Mouse (Mus musculus) neural tube, embryonic 11.5 days (tissue): ENCODE results near the gene Slc13a4. TPM values are rescaled to one million over a fixed set of nuclear protein-coding genes. Genes with fewer than 3 reads are reported as not detected.

Experiments used
- ATAC-seq: fragments of 200-750 bp; cut with Nextera tagmentation; 2 replicates; pipeline ENCODE4 v1.8.0; 2017; ENCODE audit warnings: moderate number of reproducible peaks, mild to moderate bottlenecking, moderate TSS enrichment, moderate library complexity; ENCODE audit not compliant: insufficient read depth, low FRiP score, low TSS enrichment
- DNase-seq: peaks from one replicate; pipeline ENCODE4 v3.0.0-alpha.2; 2015; ENCODE audit warnings: low spot score
- H3K27ac ChIP-seq: fragments of 300-500 bp; sonication (generic); 2 replicates; pipeline ENCODE4 v1.5.1; 2014; ENCODE audit warnings: low read depth, mild to moderate bottlenecking, low read length
- H3K27me3 ChIP-seq: fragments of 300-500 bp; sonication (generic); 2 replicates; pipeline ENCODE4 v1.6.1; 2014; ENCODE audit warnings: mild to moderate bottlenecking, low read length, mixed read lengths; ENCODE audit not compliant: control insufficient read depth, insufficient read depth
- H3K36me3 ChIP-seq: fragments of 300-500 bp; sonication (generic); 2 replicates; pipeline ENCODE4 v1.6.1; 2014; ENCODE audit warnings: mild to moderate bottlenecking, low read length, moderate library complexity, mixed read lengths; ENCODE audit not compliant: control insufficient read depth, insufficient read depth
- H3K4me1 ChIP-seq: fragments of 300-500 bp; sonication (generic); 2 replicates; pipeline ENCODE4 v1.6.1; 2014; ENCODE audit warnings: low read length, mixed read lengths; ENCODE audit not compliant: control insufficient read depth, insufficient read depth
- H3K4me2 ChIP-seq: fragments of 300-500 bp; sonication (generic); 2 replicates; pipeline ENCODE4 v1.6.1; 2014; ENCODE audit warnings: low read depth, mild to moderate bottlenecking, moderate library complexity
- H3K4me3 ChIP-seq: fragments of 300-500 bp; sonication (generic); 2 replicates; pipeline ENCODE4 v1.5.1; 2014; ENCODE audit warnings: low read depth, low read length
- H3K9ac ChIP-seq: fragments of 300-500 bp; sonication (generic); 2 replicates; pipeline ENCODE4 v1.6.1; 2014; ENCODE audit warnings: mild to moderate bottlenecking, low read length
- H3K9me3 ChIP-seq: fragments of 300-500 bp; sonication (generic); 2 replicates; pipeline ENCODE4 v1.6.1; 2016; ENCODE audit warnings: low read length; ENCODE audit not compliant: control insufficient read depth
- WGBS: fragments of 180-500 bp; shearing (Covaris S2); extraction: QIAGEN DNeasy Blood & Tissue Kit; methylation state at CpG from one replicate; pipeline ENCODE4 v1.1.7; 2014; 5-methylcytosine and 5-hydroxymethylcytosine counted together
- polyA plus RNA-seq: library from polyadenylated mRNA; unstranded; fragments of >200 nt; fragmentation: Nextera tagmentation; extraction: Ambion mirVana; gene quantifications from 2 replicates; pipeline ENCODE4 v1.2.1, GENCODE M21; 2014

Gene Slc13a4
- polyA plus RNA-seq, 1 experiment from 2014 or later = 0.15 TPM

DNA sequence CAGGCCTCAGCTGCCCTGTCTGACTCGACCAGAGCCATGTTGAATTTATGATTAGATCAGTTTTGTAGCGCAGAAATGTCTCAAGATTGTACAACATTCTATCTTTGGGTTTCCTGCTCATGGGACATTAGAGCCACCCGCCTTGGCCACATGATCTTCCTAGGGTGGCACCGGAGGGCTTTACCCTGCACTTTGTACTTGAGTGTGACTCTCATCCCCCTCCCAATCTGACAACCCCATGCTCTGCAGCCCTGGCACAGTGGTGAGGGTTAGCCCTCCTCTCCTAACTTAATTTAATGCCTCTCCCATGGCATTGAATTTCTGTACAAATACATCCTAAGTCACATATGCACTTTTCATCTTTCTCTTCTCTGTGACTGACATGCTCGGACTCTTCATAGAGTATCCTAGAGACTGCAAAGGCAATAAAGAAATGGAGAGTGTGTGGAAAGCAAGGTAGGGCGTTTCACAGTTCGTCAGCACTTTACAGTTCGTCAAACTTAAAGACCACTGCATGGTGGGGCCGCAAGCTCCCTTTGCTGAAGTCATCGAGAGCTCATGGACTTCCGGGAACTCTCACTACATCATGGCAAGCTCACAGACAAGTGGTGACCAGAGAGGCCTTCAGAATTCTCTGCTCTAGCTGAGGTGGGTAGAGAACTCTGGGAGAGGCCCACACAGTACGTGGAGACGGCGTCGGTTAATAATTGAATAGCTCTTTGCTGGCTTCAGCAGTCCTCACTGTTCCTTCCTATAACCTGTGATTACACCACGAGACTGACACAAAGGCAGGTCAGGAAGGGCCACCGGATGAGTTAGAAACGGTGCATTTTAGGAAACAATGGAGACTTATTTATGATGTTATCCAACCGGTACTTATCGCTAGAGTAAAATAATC lies 35.8 kb downstream of the Slc13a4 start:
- WGBS = 76% methylated on average over 20 of the region's 20 CpGs
- H3K9ac ChIP-seq = no peak overlapping the region
- no peak overlapping the region for H3K4me2 ChIP-seq
- no peak for ATAC-seq
- H3K36me3 ChIP-seq = no peaks in the 10 kb centered on the region
- no peaks in the 10 kb centered on the region for H3K4me1 ChIP-seq
- H3K27me3 ChIP-seq = no peaks in the 10 kb centered on the region
- H3K27ac ChIP-seq = no peak overlapping the region
- H3K9me3 ChIP-seq = no peaks in the 10 kb centered on the region
- no peak for DNase-seq
- no peak overlapping the region for H3K4me3 ChIP-seq

GRCm38 (mm10) chr6:35271094-35271855 lies 36.7 kb downstream of the Slc13a4 start:
- WGBS = 92% methylated on average over 12 of the region's 12 CpGs

DNA sequence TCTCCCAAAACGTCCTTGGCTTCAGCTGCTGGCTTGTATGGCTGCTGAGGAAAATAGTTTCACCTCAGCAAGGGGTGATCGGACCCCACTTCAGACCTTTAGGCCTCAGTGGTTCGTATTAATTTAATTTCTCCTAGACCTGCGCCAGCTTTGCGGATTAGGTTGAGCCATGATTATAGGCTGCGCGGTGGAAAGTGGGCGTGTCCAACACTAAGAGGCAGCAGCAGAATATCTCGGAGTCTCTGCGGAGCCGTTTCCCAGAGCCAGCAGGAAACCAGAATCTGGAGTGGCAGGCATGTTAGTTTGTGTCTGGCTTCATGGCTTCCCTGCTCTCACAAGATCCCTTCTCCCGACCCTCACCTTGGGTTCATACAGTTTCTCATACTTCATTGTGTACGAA lies 38.3 kb downstream of the Slc13a4 start:
- Histone ChIP-seq H3K4me1 (no peaks in the 10 kb centered on the region), H3K9ac (no peak overlapping the region), H3K36me3 (no peaks in the 10 kb centered on the region), H3K27ac (no peak overlapping the region), H3K27me3 (no peaks in the 10 kb centered on the region), H3K9me3 (no peaks in the 10 kb centered on the region), H3K4me2 (no peak overlapping the region), H3K4me3 (no peak overlapping the region)
- no peak for ATAC-seq
- 83% methylated on average over 13 of the region's 13 CpGs for WGBS
- no peak for DNase-seq

More at GRCm38 (mm10) chr6:35271094-35271855, 36.7 kb downstream of the Slc13a4 start:
- Histone ChIP-seq H3K27me3 (no peaks in the 10 kb centered on the region), H3K4me3 (no peak overlapping the region), H3K4me2 (no peak overlapping the region), H3K36me3 (no peaks in the 10 kb centered on the region), H3K9ac (no peak overlapping the region), H3K4me1 (no peaks in the 10 kb centered on the region), H3K27ac (no peak overlapping the region), H3K9me3 (no peaks in the 10 kb centered on the region)
- DNase-seq = no peak
- ATAC-seq = no peak

DNA sequence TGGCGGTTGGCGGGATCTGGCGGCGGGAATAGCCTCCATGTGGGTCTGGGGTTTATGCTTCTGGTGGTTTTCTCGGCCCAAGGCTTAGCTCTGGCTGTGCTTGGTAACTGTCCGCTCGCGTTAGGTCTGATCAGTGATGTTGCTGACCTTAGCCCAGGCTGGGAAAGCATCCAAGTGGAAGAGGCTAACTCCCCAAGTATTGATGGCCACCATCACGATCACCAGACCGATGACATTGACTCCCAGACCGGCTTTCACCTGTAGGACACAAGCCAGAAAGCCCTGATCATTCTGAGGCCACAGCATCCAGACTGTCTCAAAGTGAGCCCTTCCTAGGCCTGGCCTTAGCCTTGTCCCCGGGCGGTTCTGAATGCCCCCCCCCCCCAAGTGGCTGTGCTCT lies 39.2 kb downstream of the Slc13a4 start:
- no peaks in the 10 kb centered on the region for H3K36me3 ChIP-seq
- H3K27me3 ChIP-seq = no peaks in the 10 kb centered on the region
- ATAC-seq = no peak
- WGBS = 95% methylated on average over 13 of the region's 13 CpGs
- no peaks in the 10 kb centered on the region for H3K4me1 ChIP-seq
- H3K27ac ChIP-seq = no peak overlapping the region
- DNase-seq = no peak
- H3K4me3 ChIP-seq = no peak overlapping the region
- no peaks in the 10 kb centered on the region for H3K9me3 ChIP-seq
- no peak overlapping the region for H3K9ac ChIP-seq
- H3K4me2 ChIP-seq = no peak overlapping the region

- Histone ChIP-seq H3K9ac (no peak overlapping the region), H3K27me3 (no peaks in the 10 kb centered on the region), H3K9me3 (no peaks in the 10 kb centered on the region), H3K27ac (no peak overlapping the region), H3K4me3 (no peak overlapping the region), H3K36me3 (0 out of 2 replicates have a peak, but pooled peaks cover 4% of the 10 kb centered on the region), H3K4me1 (no peaks in the 10 kb centered on the region), H3K4me2 (no peak overlapping the region)
- DNase-seq (no peak), ATAC-seq (no peak)
- WGBS = 93% methylated on average over 15 of the region's 15 CpGs
These were observed 42.2 kb downstream of the Slc13a4 start for GRCm38 (mm10) chr6:35265580-35266278.

DNA sequence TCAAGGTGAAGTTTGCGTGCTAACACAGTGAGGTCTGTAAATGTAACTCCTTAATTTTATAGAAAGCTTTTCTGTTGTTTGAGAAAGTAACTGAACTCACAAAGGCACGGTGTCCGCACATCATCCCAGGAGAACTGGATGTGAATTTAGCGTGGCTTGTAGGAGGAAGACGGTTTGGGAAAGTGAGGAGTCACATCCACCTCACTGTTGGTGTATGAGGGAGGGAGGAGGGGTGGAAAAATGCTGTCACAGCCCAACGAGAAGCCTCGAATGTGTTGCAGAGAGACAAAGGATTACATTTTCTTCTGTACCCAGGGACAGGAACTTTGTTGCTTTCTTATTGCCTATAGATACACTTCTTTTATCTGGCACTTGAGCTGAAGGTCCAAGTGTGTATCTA lies 47.4 kb downstream of the Slc13a4 start:
- Histone ChIP-seq H3K4me2 (no peak overlapping the region), H3K4me1 (no peaks in the 10 kb centered on the region), H3K9me3 (no peaks in the 10 kb centered on the region), H3K27ac (no peak overlapping the region), H3K4me3 (no peak overlapping the region), H3K27me3 (no peaks in the 10 kb centered on the region), H3K9ac (no peak overlapping the region), H3K36me3 (0 out of 2 replicates have a peak, but pooled peaks cover 4% of the 10 kb centered on the region)
- WGBS = 87% methylated on average over 7 of the region's 7 CpGs
- ATAC-seq (no peak), DNase-seq (no peak)

DNA sequence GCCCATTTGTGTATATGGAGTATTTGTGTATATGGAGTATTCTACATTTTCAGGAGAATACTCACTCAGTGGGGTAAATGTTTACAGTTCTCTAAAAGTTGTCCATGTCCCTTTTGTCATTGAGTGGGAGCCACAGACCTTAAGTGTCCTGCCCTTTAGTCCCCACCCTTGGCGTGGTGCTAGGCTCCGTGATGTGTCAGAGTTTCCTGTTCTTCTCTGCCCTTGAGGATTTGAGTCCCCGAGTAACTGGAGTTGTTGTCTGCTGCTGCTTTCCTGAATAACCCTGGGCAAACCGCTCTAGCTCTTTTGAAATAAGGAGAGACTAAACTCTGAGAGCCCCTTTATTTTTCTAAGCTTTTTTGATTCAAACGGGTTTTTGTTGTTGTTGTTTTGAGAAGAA lies 48.4 kb downstream of the Slc13a4 start:
- Histone ChIP-seq H3K36me3 (0 out of 2 replicates have a peak, but pooled peaks cover 4% of the 10 kb centered on the region), H3K27me3 (no peaks in the 10 kb centered on the region), H3K4me3 (no peak overlapping the region), H3K4me1 (0 out of 2 replicates have a peak, but pooled peaks cover 3% of the 10 kb centered on the region), H3K4me2 (no peak overlapping the region), H3K27ac (no peak overlapping the region), H3K9ac (no peak overlapping the region), H3K9me3 (no peaks in the 10 kb centered on the region)
- ATAC-seq (no peak), DNase-seq (no peak)
- WGBS = 88% methylated on average over 5 of the region's 5 CpGs

DNA sequence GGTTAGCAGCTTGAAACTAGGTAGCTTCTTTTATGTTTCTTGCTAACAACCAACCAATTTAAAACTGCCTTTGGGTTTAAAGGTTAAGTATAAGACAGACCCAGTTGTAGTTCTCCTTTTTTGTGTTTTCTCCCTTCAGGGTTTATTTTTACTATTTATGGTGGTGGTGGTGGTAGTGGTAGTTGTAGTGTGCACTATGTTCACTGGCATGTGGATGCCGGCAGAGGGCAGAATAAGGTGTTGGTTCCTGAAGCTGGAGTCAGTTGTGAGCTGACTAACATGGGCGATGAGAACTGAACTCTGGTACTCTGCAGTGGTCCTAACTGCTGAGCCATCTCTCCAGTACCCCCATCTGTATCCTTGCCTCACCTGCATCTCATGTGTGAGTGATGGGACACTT lies 49.0 kb downstream of the Slc13a4 start:
- Histone ChIP-seq H3K9ac (no peak overlapping the region), H3K4me1 (peaks cover 4% of the 10 kb centered on the region; the same call in 1 of the 2 replicates), H3K9me3 (no peaks in the 10 kb centered on the region), H3K27ac (no peak overlapping the region), H3K27me3 (no peaks in the 10 kb centered on the region), H3K36me3 (0 out of 2 replicates have a peak, but pooled peaks cover 4% of the 10 kb centered on the region), H3K4me3 (no peak overlapping the region), H3K4me2 (no peak overlapping the region)
- ATAC-seq = no peak
- DNase-seq = no peak
- WGBS = 95% methylated on average over 2 of the region's 2 CpGs
